Mouse (Mus musculus): ENCODE results near the gene Gm31571. TPM values are rescaled to one million over a fixed set of nuclear protein-coding genes. Genes with fewer than 3 reads are reported as not detected.
"Not testable (repeated sequence)": the region's sequence is repeated elsewhere in the genome, so short reads cannot be mapped to it uniquely, and the experiment has no call there.

Gene Gm31571
- not detected for total RNA-seq (2021)
- long read RNA-seq, experiment 1 = 0 reads
- long read RNA-seq, experiment 2 = 0 reads

DNA sequence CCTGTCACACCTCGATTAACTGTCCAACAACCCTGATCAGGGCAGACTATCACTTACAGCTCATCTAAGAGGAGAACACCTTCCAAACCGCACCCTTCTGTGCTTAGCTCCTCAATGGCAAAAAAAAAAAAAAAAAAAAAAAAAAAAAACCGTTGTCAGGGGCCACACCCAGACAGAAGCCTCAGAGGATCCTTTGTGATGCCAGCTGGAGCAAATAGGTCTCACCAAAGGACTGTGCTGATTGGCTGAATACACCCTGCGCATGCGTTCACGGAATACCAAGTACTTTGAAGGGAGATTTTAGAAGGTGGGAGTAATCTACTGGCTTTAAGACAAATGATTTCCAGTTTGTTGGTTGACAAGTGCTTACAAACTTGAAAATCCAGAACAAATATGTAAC is at the start of gene Gm31571:
Gene Gm31571 (minus strand): TSS at position 101 of the 400 bp plus-strand sequence.
- DNase-seq (ENCODE audit: low spot score in 2 of 2); intact Hi-C loops (cut with DNase I): not testable (repeated sequence)
